Mouse (Mus musculus) intestine, embryonic 14.5 days (tissue): ENCODE results near the gene Eef1akmt4. TPM values are rescaled to one million over a fixed set of nuclear protein-coding genes. Genes with fewer than 3 reads are reported as not detected.

Experiments used
- ATAC-seq: fragments of 200-750 bp; cut with Nextera tagmentation; replicated peaks from 2 replicates; pipeline ENCODE4 v1.8.0; 2017; ENCODE audit warnings: low read depth, moderate number of reproducible peaks, moderate TSS enrichment, moderate library complexity; ENCODE audit not compliant: low FRiP score, low TSS enrichment
- DNase-seq: peaks from one replicate; pipeline ENCODE4 v3.0.0-alpha.2; 2018; ENCODE audit warnings: low spot score
- H3K27ac ChIP-seq: fragments of 300-500 bp; sonication (generic); 2 replicates; pipeline ENCODE4 v1.5.1; 2014; ENCODE audit warnings: low read depth, mild to moderate bottlenecking, control low read depth
- H3K27me3 ChIP-seq: fragments of 300-500 bp; sonication (generic); replicated peaks from 2 replicates; pipeline ENCODE4 v1.6.1; 2014; ENCODE audit warnings: low read length, control low read depth; ENCODE audit not compliant: control insufficient read depth, insufficient read depth
- H3K36me3 ChIP-seq: fragments of 300-500 bp; sonication (generic); 2 replicates; pipeline ENCODE4 v1.6.1; 2014; ENCODE audit warnings: low read length, control low read depth; ENCODE audit not compliant: control insufficient read depth, insufficient read depth
- H3K4me1 ChIP-seq: fragments of 300-500 bp; sonication (generic); replicated peaks from 2 replicates; pipeline ENCODE4 v1.6.1; 2014; ENCODE audit warnings: low read length, control low read depth, mixed read lengths; ENCODE audit not compliant: control insufficient read depth, insufficient read depth
- H3K4me2 ChIP-seq: fragments of 300-500 bp; sonication (generic); 2 replicates; pipeline ENCODE4 v1.6.1; 2014; ENCODE audit warnings: low read length
- H3K4me3 ChIP-seq: fragments of 300-500 bp; sonication (generic); 2 replicates; pipeline ENCODE4 v1.5.1; 2014; ENCODE audit warnings: low read depth, low read length, control low read depth, mixed read lengths
- H3K9ac ChIP-seq: fragments of 300-500 bp; sonication (generic); 2 replicates; pipeline ENCODE4 v1.6.1; 2014; ENCODE audit warnings: mild to moderate bottlenecking, low read length
- H3K9me3 ChIP-seq: fragments of 300-500 bp; sonication (generic); 2 replicates; pipeline ENCODE4 v1.6.1; 2016; ENCODE audit warnings: low read length, control low read depth; ENCODE audit not compliant: control insufficient read depth
- WGBS: fragments of 180-500 bp; shearing (Covaris S2); extraction: QIAGEN DNeasy Blood & Tissue Kit; methylation state at CpG from one replicate; pipeline ENCODE4 v1.1.7; 2014; 5-methylcytosine and 5-hydroxymethylcytosine counted together
- polyA plus RNA-seq: library from polyadenylated mRNA; unstranded; fragments of >200 nt; fragmentation: Nextera tagmentation; extraction: Ambion mirVana; gene quantifications from 2 replicates; pipeline ENCODE4 v1.2.1, GENCODE M21; 2014

Gene Eef1akmt4
- polyA plus RNA-seq, 1 experiment from 2014 or later, result 43.7 TPM

DNA sequence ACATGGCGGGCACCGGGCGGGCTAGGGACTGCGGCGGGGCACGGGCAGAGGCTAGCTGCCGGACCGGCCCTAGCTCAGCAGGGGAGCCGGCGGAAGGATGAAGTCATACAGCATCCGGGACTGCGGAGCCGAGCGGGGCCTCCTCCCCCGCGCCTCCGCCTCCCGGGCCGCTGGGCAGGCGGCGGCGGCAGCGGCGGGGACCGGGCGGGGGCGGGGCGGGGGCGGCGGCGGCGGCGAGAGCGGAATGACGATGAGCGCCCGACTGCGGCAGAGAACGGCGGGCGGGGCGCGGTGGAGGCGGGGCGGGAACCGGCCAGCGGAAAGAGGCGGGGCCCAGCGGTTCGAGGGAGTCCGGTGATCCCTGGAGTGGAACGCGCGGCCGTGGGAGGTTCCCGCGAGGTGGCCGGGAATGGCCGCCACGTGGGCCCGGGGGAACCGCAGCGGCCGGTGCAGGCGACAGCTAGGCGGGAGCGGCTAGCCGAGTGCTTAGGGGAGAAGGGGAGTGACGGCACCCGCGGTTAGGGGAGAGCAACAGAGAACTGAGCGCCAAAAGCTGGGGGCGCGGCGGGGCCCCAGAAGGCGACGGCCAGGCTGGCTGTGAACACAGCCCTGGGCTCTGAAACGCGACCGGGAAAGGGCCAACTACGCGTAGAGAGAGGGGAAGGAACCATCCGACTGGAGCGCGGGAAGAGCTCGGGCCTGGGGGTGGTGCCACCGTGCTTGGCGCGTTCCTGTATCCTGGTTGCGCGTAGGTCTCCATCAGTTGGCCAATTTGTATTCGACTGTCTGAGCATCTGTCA, 10.0 kb downstream of the Eef1akmt4 start, which contains the start of gene Camk2n2:
Gene Camk2n2 (minus strand): TSS at position 97 of the 800 bp plus-strand sequence.
- WGBS, result under 1% methylated on average over 64 of the region's 92 CpGs
- DNase-seq (peak; percentile 72), ATAC-seq (peak; percentile 50)
- Histone ChIP-seq H3K4me2 (peak within 1 kb of the TSS; percentile 98), H3K4me3 (peak within 1 kb of the TSS; percentile 63), H3K27ac (peak within 1 kb of the TSS; percentile 22; the same call in 1 of the 2 replicates), H3K27me3 (peaks cover 35% of the 10 kb centered on the region), H3K36me3 (0 out of 2 replicates have a peak, but pooled peaks cover 10% of the 10 kb centered on the region), H3K9me3 (no peaks in the 10 kb centered on the region), H3K9ac (peak within 1 kb of the TSS; percentile 57), H3K4me1 (peaks cover 12% of the 10 kb centered on the region)

- Histone ChIP-seq H3K4me1 (peaks cover 12% of the 10 kb centered on the region), H3K4me3 (peak overlapping the region; percentile 63), H3K27ac (peak overlapping the region; percentile 22; the same call in 1 of the 2 replicates), H3K9ac (peak overlapping the region; percentile 57), H3K4me2 (peak overlapping the region; percentile 98), H3K27me3 (peaks cover 35% of the 10 kb centered on the region), H3K36me3 (0 out of 2 replicates have a peak, but pooled peaks cover 10% of the 10 kb centered on the region), H3K9me3 (no peaks in the 10 kb centered on the region)
- 0% methylated on average over 35 of the region's 37 CpGs for WGBS
- ATAC-seq (peak; percentile 71), DNase-seq (peak; percentile 81)
Observed at GRCm38 (mm10) chr16:20621991-20622685, 10.7 kb downstream of the Eef1akmt4 start.

DNA sequence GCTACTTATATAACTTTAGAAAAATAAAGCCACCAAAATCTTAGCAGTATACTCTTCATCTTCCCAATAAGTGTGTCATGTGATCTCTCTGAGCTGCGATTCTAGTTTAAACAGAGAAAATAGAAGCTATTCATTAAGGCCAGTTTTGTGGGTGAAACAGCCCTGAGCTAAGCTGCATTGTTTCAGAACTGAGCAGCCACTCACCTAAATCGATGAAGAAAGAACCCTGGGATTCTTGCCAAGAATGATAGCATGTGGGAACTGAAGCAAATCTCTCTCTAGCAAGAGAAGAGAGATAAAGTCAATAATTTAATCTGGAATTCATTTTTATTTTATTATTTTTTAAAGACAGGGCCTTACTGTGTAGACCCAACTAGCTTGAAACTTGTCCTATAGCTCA, 11.8 kb downstream of the Eef1akmt4 start:
- DNase-seq, result no peak
- no peak for ATAC-seq

GRCm38 (mm10) chr16:20628871-20629391, 17.5 kb downstream of the Eef1akmt4 start:
- no peaks in the 10 kb centered on the region for H3K36me3 ChIP-seq
- 55% methylated on average over 11 of the region's 11 CpGs for WGBS
- DNase-seq (no peak), ATAC-seq (no peak)
- peaks cover 19% of the 10 kb centered on the region for H3K27me3 ChIP-seq
- H3K9ac ChIP-seq, result no peak overlapping the region
- no peaks in the 10 kb centered on the region for H3K9me3 ChIP-seq
- H3K4me2 ChIP-seq, result no peak overlapping the region
- H3K4me1 ChIP-seq, result peaks cover 6% of the 10 kb centered on the region; the same call in 1 of the 2 replicates
- H3K4me3 ChIP-seq, result no peak overlapping the region; the same call in 1 of the 2 replicates
- H3K27ac ChIP-seq, result no peak overlapping the region

More for the DNA sequence above, 11.8 kb downstream of the Eef1akmt4 start:
- Histone ChIP-seq H3K27ac (no peak overlapping the region), H3K9me3 (no peaks in the 10 kb centered on the region), H3K9ac (no peak overlapping the region), H3K4me2 (no peak overlapping the region), H3K36me3 (0 out of 2 replicates have a peak, but pooled peaks cover 7% of the 10 kb centered on the region), H3K4me3 (no peak overlapping the region), H3K4me1 (peaks cover 12% of the 10 kb centered on the region), H3K27me3 (peaks cover 35% of the 10 kb centered on the region)
- 65% methylated on average over 2 of the region's 2 CpGs for WGBS

DNA sequence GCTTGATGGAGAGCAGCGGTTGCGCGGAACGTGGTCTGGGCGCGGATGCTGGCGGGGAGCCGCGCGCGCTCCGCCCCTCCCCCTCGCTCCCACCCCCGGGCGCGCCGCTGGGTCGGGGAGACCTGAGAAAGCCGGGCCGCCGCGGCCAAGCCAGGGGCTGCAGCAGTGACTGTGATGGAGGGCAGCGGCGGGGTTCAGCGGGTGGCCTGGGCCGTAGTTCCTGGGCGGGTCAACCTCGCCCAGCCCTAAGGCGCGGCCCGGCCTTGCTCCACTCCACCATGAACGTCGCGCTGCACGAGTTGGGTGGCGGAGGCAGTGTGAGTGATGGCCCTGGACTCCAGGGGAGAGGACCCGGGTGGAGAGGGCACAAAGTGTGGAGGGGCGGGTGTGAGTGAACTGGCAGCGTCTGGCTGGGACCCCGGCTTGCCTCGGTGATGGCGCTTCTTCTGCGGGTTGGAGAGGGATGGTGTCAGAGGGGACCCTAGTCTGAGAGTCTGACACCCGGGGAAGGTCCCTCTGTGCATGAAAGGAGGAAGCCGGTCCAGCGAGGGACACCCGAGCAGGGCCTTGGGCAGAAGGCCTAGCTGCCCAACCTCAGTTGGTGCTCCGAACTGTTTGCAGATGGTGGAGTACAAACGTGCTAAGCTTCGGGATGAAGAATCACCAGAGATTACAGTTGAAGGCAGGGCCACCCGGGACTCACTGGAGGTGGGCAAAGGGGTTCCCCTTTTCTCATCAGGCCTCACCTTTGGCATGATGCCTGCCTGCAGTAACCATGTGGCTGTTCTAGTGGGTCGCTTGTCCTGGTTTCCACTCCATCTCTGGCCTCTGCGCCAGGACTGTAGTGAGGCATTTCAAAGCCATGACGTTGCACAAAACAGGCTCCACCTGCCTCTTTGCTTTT, 18.6 kb downstream of the Eef1akmt4 start, which contains the start of gene Ece2:
Gene Ece2 (plus strand): TSS at position 98 of the 904 bp plus-strand sequence.
- WGBS, result 7% methylated on average over 54 of the region's 54 CpGs
- ATAC-seq, result peak; percentile 53; the same call in 1 of the 2 replicates

GRCm38 (mm10) chr16:20637410-20637809, 26.0 kb downstream of the Eef1akmt4 start:
- no peak overlapping the region for H3K27ac ChIP-seq
- no peak for DNase-seq
- H3K4me1 ChIP-seq, result no peaks in the 10 kb centered on the region
- no peaks in the 10 kb centered on the region for H3K36me3 ChIP-seq
- no peaks in the 10 kb centered on the region for H3K27me3 ChIP-seq
- no peak overlapping the region for H3K4me3 ChIP-seq
- no peak overlapping the region for H3K4me2 ChIP-seq
- no peak overlapping the region for H3K9ac ChIP-seq
- H3K9me3 ChIP-seq, result no peaks in the 10 kb centered on the region
- no peak for ATAC-seq
- 81% methylated on average over 8 of the region's 8 CpGs for WGBS

More for the DNA sequence above, 18.6 kb downstream of the Eef1akmt4 start, which contains the start of gene Ece2:
- peak within 1 kb of the TSS; percentile 49 for H3K9ac ChIP-seq
- H3K4me3 ChIP-seq, result peak within 1 kb of the TSS; percentile 45
- peak within 1 kb of the TSS; percentile 92 for H3K4me2 ChIP-seq
- no peaks in the 10 kb centered on the region for H3K36me3 ChIP-seq
- DNase-seq, result peak; percentile 59
- H3K4me1 ChIP-seq, result peaks cover 6% of the 10 kb centered on the region; the same call in 1 of the 2 replicates
- peaks cover 19% of the 10 kb centered on the region for H3K27me3 ChIP-seq
- no peak within 1 kb of the TSS for H3K27ac ChIP-seq
- no peaks in the 10 kb centered on the region for H3K9me3 ChIP-seq

GRCm38 (mm10) chr16:20638367-20638766, 27.0 kb downstream of the Eef1akmt4 start:
- Histone ChIP-seq H3K4me3 (no peak overlapping the region), H3K36me3 (no peaks in the 10 kb centered on the region), H3K9ac (no peak overlapping the region), H3K4me2 (no peak overlapping the region), H3K27ac (no peak overlapping the region), H3K4me1 (no peaks in the 10 kb centered on the region), H3K27me3 (no peaks in the 10 kb centered on the region), H3K9me3 (no peaks in the 10 kb centered on the region)
- 85% methylated on average over 8 of the region's 8 CpGs for WGBS
- ATAC-seq (no peak), DNase-seq (no peak)
